Mouse (Mus musculus) hindbrain, postnatal 0 days (tissue): Measurements from ENCODE around the gene H2afy. TPM values are rescaled to one million over a fixed set of nuclear protein-coding genes. Genes with fewer than 3 reads are reported as not detected.
A peak's percentile ranks its signal among the peaks of the same experiment; 100 is the strongest.
"Not testable (repeated sequence)": the region's sequence is repeated elsewhere in the genome, so short reads cannot be mapped to it uniquely, and the experiment has no call there.

Experiments used
- ATAC-seq: fragments of 200-750 bp; cut with Nextera tagmentation; 2 replicates; pipeline ENCODE4 v1.8.0; 2017; ENCODE audit warnings: mild to moderate bottlenecking, moderate TSS enrichment, moderate library complexity
- DNase-seq: peaks from one replicate; pipeline ENCODE4 v3.0.0-alpha.2; 2015; ENCODE audit warnings: low spot score
- H3K27ac ChIP-seq: fragments of 300-500 bp; sonication (generic); 2 replicates; pipeline ENCODE4 v1.5.1; 2014; ENCODE audit warnings: mild to moderate bottlenecking
- H3K27me3 ChIP-seq: fragments of 300-500 bp; sonication (generic); 2 replicates; pipeline ENCODE4 v1.6.1; 2014; ENCODE audit warnings: low read length, mixed read lengths; ENCODE audit not compliant: insufficient read depth
- H3K36me3 ChIP-seq: fragments of 300-500 bp; sonication (generic); 2 replicates; pipeline ENCODE4 v1.6.1; 2014; ENCODE audit warnings: low read length, mixed read lengths; ENCODE audit not compliant: insufficient read depth
- H3K4me1 ChIP-seq: fragments of 300-500 bp; sonication (generic); 2 replicates; pipeline ENCODE4 v1.6.1; 2014; ENCODE audit warnings: antibody characterized with exemption, low read length, mixed read lengths; ENCODE audit not compliant: insufficient read depth
- H3K4me2 ChIP-seq: fragments of 300-500 bp; sonication (generic); 2 replicates; pipeline ENCODE4 v1.6.1; 2014; ENCODE audit warnings: low read depth, mild to moderate bottlenecking, low read length, moderate library complexity, mixed read lengths
- H3K4me3 ChIP-seq: fragments of 300-500 bp; sonication (generic); 2 replicates; pipeline ENCODE4 v1.5.1; 2014; ENCODE audit warnings: low read length
- H3K9ac ChIP-seq: fragments of 300-500 bp; sonication (generic); replicated peaks from 2 replicates; pipeline ENCODE4 v1.6.1; 2014; ENCODE audit warnings: mild to moderate bottlenecking, low read length, moderate library complexity, mixed read lengths
- H3K9me3 ChIP-seq: fragments of 300-500 bp; sonication (generic); 2 replicates; pipeline ENCODE4 v1.6.1; 2016; ENCODE audit warnings: low read length, mixed read lengths
- CTCF ChIP-seq: IDR thresholded peaks from 2 replicates; pipeline ENCODE4 v1.5.1; 2016; ENCODE audit warnings: antibody characterized with exemption, control low read depth, low read depth
- WGBS: fragments of 180-500 bp; shearing (Covaris S2); extraction: QIAGEN DNeasy Blood & Tissue Kit; methylation state at CpG from one replicate; pipeline ENCODE4 v1.1.7; 2014; 5-methylcytosine and 5-hydroxymethylcytosine counted together
- polyA plus RNA-seq: library from polyadenylated mRNA; unstranded; fragments of >200 nt; fragmentation: Nextera tagmentation; extraction: Ambion mirVana; gene quantifications from 2 replicates; pipeline ENCODE4 v1.2.1, GENCODE M21; 2015
- total RNA-seq: library from RNA; depleted of rRNA; stranded (reverse); fragments of >200 nt; gene quantifications from 2 replicates; pipeline ENCODE4 v1.2.3, GENCODE M21; 2014

H2afy gene
- total and polyA plus RNA-seq, 2 experiments from 2014 or later = 175 to 181 TPM

DNA sequence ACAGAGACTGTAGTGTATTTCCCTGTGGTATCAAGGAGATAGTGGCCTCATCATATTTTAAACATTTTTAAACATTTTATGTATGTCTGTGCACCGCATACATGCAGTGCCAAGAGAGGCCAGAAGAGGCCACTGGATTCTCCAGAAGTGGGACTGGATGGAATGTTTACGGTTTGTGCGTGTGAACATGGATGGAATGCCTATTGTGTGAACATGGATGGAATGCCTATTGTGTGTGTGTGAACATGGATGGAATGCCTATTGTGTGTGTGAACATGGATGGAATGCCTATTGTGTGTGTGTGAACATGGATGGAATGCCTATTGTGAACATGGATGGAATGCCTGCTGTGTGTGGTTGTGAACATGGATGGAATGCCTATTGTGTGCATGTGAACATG lies 93.9 kb downstream of the H2afy start:
- H3K4me3 ChIP-seq = no peak overlapping the region
- no peak overlapping the region for H3K4me2 ChIP-seq
- H3K9ac ChIP-seq = no peak overlapping the region
- no peak overlapping the region for H3K27ac ChIP-seq
- DNase-seq (no peak), ATAC-seq (no peak)
- peak; percentile 30 for TF ChIP-seq CTCF
- H3K9me3 ChIP-seq = no peaks in the 10 kb centered on the region
- 87% methylated on average over 3 of the region's 3 CpGs for WGBS
- H3K27me3 ChIP-seq = no peaks in the 10 kb centered on the region
- no peaks in the 10 kb centered on the region for H3K4me1 ChIP-seq
- H3K36me3 ChIP-seq = no peaks in the 10 kb centered on the region

DNA sequence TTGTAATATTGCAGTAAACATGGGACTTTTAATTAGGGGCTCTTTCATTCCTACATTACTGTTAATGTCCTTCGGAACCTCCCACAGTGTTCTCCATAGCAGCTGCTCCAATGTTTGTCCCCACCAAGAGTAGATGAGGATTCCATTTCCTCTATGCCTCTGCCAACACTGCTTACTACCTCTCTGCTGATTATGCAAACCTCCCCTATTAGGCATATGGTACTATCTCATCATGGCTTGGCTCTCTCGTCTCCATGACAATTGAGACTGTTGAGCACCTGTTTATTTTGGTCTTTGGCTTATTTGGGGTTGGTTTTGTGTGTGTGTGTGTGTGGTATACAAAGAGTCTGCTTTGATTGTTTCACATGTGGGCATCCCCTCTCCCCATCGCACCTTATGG lies 95.5 kb downstream of the H2afy start:
- no peaks in the 10 kb centered on the region for H3K4me1 ChIP-seq
- no peak overlapping the region for H3K27ac ChIP-seq
- H3K4me3 ChIP-seq = no peak overlapping the region
- H3K27me3 ChIP-seq = no peaks in the 10 kb centered on the region
- H3K4me2 ChIP-seq = no peak overlapping the region
- ATAC-seq = no peak
- H3K9ac ChIP-seq = no peak overlapping the region
- TF ChIP-seq CTCF = no peak
- no peaks in the 10 kb centered on the region for H3K9me3 ChIP-seq
- 74% methylated on average over 3 of the region's 3 CpGs for WGBS
- no peak for DNase-seq
- no peaks in the 10 kb centered on the region for H3K36me3 ChIP-seq

DNA sequence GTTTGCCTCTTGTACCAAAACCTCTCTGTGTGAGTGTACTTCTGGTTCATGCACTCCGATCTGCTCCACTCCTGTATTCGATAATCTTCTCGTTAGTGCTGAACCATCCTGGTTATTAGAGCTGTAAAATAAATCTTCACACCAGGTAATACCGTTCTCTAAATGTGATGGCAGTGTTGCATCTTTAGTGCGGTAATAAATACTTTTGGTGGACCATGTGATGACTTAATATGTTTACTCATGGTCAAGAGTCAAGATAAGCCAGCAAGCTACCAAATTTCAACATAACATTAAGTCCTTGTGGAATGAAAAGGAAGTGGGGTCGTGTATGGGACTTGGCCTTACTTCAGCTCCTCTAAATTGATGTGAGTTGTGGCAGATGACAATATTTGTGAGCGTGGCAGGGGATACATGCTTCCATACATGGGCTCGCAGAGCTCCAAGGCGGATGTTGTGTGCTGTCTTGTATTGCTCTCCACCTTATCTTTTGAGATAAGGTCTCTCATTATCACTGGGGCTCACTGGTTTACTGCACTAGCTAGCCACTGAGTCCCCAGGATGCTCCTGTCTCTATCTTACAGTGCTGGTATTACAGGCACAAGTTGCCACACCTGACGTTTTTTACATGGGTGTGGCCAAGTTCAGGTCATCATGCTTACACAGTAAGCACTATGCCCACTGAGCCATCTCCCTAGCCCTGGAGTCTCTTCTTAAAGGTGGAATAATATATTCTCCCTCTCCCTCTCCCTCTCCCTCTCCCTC lies 96.4 kb downstream of the H2afy start:
- Histone ChIP-seq H3K4me1 (no peaks in the 10 kb centered on the region), H3K27me3 (no peaks in the 10 kb centered on the region), H3K4me3 (no peak overlapping the region), H3K9me3 (no peaks in the 10 kb centered on the region), H3K9ac (no peak overlapping the region), H3K4me2 (no peak overlapping the region), H3K27ac (no peak overlapping the region), H3K36me3 (no peaks in the 10 kb centered on the region)
- DNase-seq (no peak), ATAC-seq (no peak)
- WGBS = 81% methylated on average over 10 of the region's 10 CpGs
- TF ChIP-seq CTCF = no peak

DNA sequence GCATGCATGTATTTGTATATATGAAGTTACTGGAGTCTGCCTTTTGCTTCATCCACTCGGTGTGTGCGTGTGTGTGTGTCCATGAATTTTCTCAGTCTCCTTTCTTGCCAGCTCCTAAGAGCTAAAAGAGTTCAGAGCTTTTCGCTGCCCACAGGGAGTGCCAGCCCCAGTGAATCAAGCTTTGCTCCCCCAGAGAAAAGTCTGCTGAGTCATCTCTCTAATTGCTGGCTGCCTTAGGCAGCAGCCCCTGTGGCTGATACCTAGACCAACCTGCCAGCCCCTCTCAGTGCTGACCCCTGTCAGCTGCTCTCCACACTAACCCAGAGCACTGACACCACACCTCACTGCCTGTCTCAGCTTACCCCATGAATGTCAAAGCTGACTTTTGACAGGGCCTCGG lies 107.2 kb downstream of the H2afy start:
- DNase-seq (no peak), ATAC-seq (no peak)
- H3K9ac ChIP-seq = no peak overlapping the region
- H3K27me3 ChIP-seq = no peaks in the 10 kb centered on the region
- no peak overlapping the region for H3K4me2 ChIP-seq
- H3K27ac ChIP-seq = no peak overlapping the region
- H3K9me3 ChIP-seq = no peaks in the 10 kb centered on the region
- 83% methylated on average over 4 of the region's 4 CpGs for WGBS
- H3K36me3 ChIP-seq = no peaks in the 10 kb centered on the region
- no peak for TF ChIP-seq CTCF
- no peaks in the 10 kb centered on the region for H3K4me1 ChIP-seq
- no peak overlapping the region for H3K4me3 ChIP-seq

DNA sequence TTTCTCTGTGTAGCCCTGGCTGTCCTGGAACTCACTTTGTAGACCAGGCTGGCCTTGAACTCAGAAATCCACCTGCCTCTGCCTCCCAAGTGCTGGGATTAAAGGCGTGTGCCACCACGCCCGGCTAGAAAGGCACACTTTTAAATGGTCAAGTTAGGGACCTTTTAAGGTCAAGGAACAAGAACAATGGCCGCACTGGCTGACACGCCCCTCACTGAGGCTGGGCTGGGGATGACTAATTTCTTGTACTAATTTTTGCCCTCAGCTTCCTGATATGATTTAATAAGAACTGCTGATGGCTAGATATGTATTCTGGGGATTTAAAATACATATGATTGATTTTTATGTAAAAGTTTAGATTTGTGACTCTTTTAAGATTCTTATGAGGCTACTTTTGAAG lies 108.2 kb downstream of the H2afy start:
- not testable (repeated sequence) for H3K4me3 ChIP-seq, H3K4me2 ChIP-seq, H3K36me3 ChIP-seq, H3K27ac ChIP-seq, DNase-seq, H3K27me3 ChIP-seq, ATAC-seq, H3K4me1 ChIP-seq, H3K9me3 ChIP-seq, H3K9ac ChIP-seq
- 66% methylated on average over 5 of the region's 5 CpGs for WGBS

DNA sequence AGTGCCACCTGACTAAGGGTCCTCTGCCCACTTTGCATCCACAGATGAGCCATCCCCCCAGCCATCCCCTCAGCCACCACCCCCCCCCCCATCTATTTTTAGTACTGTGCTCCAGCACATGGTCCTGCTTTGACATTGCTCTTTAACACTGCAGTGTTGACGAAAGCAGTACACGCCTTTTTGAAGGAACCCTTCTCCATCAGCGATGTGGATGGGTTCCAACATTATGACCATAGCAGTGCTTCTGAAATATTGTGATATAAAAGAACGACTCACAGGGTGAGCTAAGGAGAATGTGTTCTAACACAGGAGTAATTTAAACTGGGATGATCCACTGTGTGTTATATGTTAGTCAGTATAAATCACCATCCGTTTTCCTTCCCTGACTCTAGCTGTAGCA lies 109.5 kb downstream of the H2afy start:
- Histone ChIP-seq H3K4me3 (no peak overlapping the region), H3K27ac (no peak overlapping the region), H3K4me1 (no peaks in the 10 kb centered on the region), H3K9ac (no peak overlapping the region), H3K27me3 (no peaks in the 10 kb centered on the region), H3K36me3 (no peaks in the 10 kb centered on the region), H3K9me3 (no peaks in the 10 kb centered on the region), H3K4me2 (no peak overlapping the region)
- TF ChIP-seq CTCF = no peak
- ATAC-seq (no peak), DNase-seq (no peak)
- WGBS = 92% methylated on average over 5 of the region's 5 CpGs

DNA sequence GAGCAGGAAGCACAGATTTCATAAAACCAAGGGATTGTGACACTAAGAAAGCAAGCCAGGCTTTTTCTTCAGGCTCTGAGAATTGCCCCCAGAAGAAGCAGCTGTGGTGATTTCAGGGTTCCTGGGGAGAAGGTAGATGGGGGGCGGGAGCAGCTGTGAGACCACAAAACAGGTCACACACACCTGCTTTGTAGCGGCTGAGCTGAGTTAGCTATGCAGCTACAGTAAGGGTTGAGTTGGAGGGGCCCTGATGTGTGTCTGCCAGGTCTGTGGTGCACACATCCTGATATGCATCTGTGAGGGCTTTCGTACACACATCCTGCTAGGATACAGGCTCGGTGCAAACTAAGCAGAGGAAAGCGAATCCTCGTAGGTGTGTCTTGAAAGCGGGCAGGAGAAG lies 110.1 kb downstream of the H2afy start:
- H3K4me3 ChIP-seq = no peak overlapping the region
- no peak overlapping the region for H3K27ac ChIP-seq
- H3K4me2 ChIP-seq = no peak overlapping the region
- WGBS = 84% methylated on average over 7 of the region's 7 CpGs
- no peak overlapping the region for H3K9ac ChIP-seq
- no peaks in the 10 kb centered on the region for H3K9me3 ChIP-seq
- TF ChIP-seq CTCF = no peak
- H3K36me3 ChIP-seq = no peaks in the 10 kb centered on the region
- no peaks in the 10 kb centered on the region for H3K27me3 ChIP-seq
- ATAC-seq (no peak), DNase-seq (no peak)
- no peaks in the 10 kb centered on the region for H3K4me1 ChIP-seq
